Mouse (Mus musculus) CD4-positive, CD25-positive, alpha-beta regulatory T cell, adult 4 months (primary cell): ENCODE measurements at regions not wholly inside any gene's neighbourhood (a gene's known extent, or its start where the extent isn't known, plus 50 kb on each side); places are given as distances from the start of the nearest gene placed in this dataset.

Source experiments
- ATAC-seq: one replicate; pipeline ENCODE4 v1.8.0; 2017

DNA sequence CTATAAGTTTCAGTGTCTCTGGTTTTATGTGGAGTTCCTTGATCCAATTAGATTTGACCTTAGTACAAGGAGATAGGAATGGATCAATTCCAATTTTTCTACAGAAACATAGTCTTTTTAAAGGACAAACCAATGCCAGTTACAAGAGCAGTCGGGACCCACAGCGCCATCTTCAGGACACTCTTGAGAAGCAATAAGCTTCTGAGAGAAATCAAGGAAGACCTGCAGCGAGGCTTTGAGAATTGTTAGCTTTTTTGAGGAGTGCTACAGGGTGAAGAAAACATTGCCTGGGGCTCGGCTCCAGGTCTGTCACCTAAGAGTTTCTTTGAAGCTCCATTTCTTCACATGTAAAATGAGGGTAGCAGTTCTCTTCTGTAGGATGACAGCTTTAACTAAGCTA is 112.0 kb upstream of the Ppm1h start:
- ATAC-seq = peak; percentile 49

DNA sequence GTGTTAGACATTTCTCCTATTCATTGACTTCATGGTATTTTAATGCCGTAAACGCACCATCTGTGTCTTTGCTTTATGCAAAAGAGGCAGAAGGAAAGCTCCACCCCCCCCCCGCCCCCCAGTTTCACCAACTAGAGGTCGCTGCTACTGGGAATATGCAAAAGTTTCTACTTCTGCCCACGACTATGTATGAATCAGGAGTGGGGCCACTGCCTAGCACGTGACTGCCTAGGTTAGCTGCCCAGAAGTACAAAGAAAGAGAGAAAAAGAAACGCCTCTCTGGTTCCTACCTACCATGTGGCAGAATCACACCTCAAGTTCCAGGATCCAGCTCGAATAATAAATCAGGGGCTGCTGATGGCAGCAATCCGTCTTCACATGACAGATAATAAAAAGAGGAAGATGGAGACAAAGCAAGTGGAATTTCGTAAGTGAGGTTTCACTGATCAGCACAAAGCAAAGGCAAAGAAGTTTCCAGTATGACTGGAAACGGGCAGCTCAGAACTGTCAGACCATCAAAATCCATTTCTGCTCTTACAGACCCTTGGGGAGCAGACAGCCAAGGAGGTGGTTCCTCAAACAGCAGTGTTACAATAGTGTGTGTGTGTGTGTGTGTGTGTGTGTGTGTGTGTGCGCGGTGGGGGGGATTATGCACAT is 108.9 kb upstream of the Ppm1h start:
- no peak for ATAC-seq

DNA sequence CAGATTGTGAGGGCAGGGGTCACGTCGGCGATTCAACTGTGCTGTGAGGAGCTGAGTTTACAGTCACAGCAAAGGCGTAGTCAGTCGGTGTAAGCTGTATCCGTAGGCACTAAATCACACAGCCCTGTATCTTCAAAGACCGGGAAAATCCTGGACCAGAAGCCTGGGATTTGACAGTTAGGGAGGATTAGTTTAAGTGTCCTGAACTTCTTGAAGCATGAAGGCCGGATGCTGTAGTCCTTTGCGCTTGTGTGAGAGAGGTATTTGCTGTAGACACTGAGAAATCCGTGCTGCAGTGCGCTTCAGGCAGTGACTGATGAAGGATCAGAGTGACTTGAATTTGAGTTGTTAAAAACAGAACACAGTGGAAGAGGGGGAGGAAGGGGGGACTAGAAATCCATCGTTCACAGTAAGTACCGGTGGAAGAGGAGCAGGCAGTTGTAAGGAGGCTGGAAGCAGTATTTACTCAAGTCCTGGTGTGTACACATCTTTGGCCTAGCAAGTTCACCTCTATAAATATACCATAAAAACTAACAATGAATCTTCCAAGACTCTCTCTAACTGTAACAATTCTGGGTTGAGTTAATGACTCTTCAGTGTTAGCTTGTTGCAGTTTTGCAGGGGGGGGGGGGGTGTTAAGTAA is 107.5 kb upstream of the Ppm1h start:
- ATAC-seq = no peak

DNA sequence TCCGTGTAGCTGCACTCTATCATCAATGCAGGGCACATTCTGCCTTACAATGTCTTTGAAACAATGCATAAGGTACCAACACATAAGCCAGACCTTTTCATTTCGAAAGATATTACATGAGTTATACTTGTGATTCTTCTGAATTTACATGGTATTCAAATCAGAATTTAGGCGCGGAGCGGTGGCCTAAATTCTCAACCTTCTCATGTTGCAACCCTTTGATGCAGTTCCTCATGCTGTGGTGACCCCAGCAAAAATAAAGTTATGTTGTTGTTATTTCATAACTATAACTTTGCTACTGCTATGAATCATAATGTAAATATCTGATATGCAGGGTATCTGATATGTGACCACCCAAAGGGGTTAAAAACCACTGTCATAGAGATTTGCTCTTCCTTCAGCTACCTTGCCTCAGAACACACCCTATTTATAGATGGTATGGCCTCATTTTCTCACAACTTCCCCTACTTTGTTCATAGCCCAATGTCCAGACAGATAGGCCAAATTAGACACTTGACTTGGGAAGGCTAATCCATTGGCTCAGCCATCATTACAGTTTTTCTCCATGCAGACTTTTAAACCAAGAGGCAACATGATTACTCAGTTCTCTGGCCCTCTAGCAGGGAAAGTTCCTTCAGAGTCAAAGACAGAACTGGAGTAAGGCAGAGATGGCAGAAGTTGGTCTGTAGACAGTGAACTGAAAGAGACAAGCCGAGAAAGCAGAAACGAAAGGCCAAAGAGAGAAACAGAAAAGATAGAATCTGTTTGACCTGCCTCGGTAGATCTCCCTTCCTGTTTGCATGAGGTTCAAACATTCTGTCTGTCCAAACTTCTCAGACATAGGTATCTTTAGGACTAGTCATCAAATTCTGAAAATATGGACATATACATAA is 102.1 kb upstream of the Ppm1h start:
- ATAC-seq = no peak

DNA sequence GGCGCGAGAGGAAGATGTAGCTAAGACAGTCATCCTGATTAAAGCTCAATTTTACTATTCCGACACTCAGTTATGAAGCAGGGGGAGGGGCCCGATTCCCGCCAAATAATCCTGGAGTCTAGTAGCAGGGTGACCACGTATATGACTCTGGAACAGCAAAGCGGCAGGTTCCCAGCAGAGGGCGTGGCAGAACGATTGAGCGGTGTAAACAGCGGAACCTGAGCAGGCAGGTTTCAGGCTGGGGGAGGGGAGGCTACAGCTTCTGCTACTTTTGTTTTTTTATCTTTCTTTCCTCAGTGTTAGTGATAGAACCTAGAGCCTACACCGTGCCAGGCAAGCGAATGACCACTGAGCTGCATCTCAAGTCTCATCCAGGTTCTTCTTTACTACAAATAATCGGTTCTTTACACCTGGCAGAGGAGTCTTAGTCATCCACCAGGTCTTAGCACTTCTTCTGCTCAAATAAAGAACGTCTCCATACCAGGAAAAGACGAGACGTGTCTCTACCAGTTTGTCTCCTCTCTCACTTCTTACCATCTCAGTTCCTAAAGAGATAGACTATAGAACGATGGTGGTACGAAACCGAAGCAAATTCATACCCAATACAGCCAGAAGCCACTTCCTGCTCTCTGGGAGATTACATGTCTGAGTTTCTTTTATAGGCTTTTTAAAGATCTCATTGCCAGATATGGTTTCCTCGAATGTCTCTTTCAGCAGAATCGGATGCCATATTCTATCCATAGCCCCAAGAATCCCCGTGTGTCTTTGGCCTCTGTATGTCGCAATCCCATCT is 100.2 kb upstream of the Ppm1h start:
- peak; percentile 91 for ATAC-seq

DNA sequence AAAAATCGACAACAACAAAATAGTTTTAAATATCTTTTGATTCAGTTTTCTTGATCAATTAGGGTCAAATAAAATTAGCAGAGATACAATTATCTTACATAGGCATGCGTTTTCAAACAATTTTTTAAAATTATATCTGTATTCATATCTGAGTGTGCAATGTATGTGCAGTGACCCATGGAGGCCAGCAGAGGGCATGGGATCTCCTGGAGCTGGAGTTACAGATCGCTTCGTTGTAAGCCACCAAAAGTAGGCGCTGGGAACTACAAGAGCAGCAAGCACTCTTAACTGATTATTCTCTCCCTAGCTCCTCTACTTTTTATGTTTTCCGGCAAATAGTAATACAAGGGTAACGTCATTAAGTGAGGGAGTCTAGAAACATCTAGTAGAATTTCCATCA is 97.5 kb upstream of the Ppm1h start:
- ATAC-seq = no peak

DNA sequence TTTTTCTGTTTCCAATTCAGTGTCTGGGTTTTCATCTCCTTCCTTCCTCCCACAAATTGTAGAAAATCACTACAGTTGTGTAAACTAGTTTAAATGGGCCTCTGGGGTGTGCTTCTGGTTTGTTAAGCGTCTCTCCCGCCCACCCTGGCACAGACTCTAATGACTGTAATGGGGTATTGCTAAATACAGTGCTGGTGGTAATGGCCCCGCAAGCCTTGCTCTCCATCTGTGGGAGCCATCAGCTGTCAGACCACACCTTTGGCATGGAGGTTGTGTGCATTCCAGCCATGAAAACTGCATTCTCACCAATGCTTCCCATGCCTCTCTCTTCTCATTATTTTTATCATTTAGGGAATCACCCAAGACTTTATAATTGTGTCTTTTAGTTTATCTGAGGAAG is 91.0 kb upstream of the Ppm1h start:
- ATAC-seq = no peak

DNA sequence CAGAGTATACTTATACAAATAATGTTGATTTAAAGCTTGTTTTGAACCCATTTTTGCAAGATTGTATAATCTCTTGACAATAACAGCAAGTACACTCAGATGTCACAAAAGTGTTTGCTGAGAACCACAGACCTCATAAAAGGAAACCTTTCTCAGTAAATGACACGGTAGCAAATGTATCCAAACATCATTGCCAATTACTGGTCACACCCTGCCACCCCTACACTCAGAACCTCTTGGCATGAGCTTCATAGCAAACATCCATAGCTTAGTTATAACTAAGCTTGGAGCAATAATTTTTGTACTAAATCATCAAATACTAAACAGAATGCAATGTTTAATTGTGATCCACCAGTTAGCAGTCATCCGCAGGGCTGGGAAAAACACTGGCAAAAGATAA is 79.1 kb upstream of the Ppm1h start:
- no peak for ATAC-seq

DNA sequence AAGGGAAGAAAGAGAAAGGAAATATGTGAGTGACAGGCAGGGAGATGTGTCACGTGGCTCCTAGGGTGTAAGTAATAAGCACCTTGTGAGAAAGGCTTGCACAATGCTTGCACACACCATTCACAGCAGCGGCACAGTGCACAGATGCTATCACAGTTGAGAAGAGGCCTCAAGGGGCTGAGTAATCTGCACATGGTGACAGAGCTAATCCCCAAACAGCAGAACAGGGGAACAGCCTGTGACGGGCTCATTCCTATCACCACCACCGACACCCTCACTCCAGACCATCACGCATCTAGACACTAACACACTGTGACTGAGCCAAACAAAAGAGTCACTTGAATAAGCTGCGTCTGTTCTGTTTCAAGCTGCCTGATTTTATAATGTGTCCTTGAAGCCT is 76.2 kb upstream of the Ppm1h start:
- peak; percentile 32 for ATAC-seq

DNA sequence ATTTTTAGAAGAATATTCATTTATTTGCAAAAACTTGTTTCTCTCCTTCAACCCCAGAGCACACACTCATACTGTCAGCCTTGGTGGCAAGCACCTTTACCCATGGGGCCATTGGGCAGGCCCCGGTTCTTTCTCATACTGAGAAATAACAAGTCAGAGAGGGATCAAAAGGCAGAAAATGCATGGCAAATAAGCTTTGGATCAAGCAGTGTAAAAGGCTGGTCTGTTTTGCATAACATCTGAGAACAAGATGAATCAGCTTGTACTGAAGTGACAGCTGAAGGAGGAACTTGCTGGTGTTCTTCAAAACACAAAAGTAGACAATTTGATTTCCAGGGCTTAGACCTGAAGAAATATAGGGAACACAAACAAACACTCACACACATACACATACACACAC is 74.6 kb upstream of the Ppm1h start:
- no peak for ATAC-seq

DNA sequence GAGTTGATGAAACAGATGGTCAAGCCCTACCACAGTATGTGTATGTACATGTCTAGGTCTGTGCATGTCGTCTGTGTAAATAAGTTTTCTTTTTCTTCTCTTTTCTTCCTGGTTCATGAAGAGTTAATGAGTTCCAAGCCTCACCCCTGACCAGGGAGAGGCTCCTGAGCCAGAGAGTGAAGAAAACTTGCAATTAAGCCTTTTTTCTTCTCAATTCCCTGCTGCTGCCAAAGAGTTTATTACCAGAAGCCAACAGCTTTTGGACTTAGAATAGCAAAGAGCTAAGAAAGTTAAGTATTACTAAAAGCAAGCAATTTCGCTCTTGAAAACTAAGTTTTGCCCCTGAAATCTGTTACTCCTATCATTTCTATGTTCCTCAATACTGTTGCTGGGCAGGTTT is 65.3 kb upstream of the Ppm1h start:
- no peak for ATAC-seq

DNA sequence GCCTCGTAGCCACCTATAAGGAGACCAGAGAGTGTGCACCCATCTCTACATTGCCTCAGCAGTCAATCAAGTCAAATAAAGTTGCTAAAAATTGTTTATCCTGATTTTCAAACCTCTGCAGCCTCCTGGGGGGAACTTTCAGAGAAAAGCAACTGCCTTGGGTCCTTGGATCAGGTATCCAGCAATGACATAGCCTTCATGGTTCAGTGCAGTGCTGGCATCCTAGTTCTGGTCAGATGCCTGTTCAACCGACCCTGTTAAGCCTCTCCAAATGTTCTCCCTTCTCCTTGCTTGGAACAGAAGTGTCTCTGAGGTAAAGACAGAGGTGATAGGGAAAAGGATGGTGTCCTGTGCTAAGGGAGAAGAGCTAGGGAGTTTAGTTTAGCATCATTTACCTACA is 64.7 kb upstream of the Ppm1h start:
- ATAC-seq = no peak

DNA sequence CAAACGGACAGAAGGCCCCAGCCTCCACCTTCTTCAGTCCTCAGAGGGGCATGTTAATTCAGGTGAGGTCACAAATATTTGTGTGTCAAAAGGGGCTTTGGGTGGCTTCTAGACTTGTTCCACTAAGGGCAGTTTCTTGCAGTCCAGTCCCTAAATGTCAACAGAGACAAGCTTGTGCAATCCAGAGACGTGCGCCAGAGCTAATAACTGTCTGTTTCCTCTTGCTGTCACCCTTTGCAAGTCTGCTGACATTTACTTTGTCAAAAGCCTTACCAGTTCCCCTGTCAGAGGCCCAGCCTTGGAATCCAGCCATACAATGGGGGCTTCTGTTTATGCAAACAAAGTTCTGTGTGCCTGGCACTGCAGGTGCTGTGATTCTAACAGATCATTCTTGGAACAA is 63.8 kb upstream of the Ppm1h start:
- ATAC-seq = no peak

DNA sequence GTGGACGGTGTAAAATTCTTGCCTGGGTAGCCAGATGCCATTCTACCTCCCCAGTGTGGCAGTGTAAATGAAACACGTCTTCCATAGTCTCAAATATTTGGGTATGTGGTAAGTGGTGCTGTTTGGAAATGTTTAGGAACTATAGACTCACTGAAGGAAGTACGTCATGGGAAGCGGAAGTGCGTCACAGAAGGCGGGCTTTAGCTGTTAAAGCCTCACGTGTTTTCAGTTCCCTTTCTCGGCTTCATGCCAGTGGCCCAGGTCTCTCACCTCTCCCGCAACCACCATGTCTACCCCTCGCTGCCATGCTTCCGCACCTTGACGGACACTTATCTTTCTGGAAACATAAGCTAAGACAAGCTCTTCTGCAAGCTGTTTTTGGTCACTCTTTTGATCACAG is 62.9 kb upstream of the Ppm1h start:
- ATAC-seq = no peak

DNA sequence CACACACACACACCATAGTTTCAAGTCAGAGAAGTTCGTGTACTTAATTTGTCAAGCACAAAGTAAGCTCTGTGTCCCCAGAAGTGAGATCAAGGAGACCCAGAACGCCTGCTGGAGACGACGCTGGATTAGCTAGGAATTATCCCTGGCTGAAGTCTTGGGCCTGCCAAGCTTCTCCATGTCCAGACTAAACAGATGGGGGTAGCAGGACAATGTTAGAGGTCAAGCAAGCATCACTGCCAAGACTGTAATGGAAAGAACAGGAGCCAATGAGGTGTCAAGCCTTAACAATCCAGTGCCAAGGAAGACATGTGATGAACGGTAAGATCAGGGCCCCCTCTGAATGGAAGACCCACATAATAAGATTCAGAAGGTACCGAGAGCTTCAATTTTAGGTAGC is 62.2 kb upstream of the Ppm1h start:
- ATAC-seq = no peak

DNA sequence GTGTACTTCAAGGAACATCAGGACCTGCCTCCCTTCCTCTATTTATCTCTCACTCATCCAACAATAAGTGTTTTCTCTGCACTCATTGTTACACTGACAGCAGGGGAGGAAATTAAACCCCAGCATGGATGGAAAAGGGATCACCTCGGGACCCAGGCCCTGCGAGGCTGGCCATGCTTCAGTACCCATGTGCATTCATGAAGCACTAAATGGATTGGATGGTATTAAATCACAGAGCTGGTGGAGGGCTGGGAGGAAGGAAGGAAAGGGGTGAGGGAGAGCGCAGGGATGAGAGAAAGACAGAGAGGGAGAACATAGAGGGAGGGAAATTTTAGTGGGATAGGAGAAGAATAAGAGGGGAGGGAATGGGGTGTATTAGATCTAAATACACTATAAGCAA is 59.7 kb upstream of the Ppm1h start:
- ATAC-seq = no peak

DNA sequence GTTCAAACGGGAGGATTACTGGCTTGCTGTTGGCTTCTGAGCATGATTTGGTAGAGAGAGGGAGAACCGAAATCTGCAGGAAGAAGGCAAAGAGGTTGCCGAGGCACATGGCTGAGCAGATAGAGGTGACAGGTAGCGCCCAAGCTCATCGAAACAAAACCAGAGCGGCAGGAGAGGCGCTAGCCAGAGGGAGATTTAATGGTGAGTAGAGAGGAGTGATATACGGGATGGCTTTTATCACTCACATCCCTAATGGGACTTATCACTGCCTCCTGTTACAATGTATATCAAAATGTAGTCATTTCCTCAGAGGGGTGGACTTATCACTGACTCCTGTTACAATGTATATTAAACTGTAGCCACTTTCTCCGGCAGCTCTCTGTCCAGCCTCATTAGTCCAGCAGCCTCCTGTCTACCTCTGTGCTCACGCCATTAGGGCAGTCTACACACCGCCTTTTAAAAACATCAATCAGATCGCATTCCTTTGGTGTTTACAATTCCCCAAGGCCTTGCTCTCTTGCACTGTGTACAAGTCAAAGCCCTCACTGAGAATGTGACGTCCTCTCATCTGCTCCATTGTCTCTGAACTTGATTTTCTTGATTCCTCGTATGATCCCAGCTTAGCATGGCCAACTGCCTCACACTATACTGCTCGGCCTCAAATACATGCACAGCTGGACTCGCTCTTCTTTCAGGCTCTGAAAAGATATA is 59.0 kb upstream of the Ppm1h start:
- ATAC-seq = no peak
